Mouse (Mus musculus) E14TG2a.4 (cell line): Measurements from ENCODE around the gene Larp4b.

Experiments used
- CTCF ChIP-seq: conservative IDR thresholded peaks from 2 replicates; pipeline ENCODE4 v1.5.1; 2014; ENCODE audit warnings: low read length
- POU5F1 ChIP-seq: IDR thresholded peaks from 2 replicates; pipeline ENCODE4 v1.6.1; 2014; ENCODE audit warnings: low read length, borderline replicate concordance

DNA sequence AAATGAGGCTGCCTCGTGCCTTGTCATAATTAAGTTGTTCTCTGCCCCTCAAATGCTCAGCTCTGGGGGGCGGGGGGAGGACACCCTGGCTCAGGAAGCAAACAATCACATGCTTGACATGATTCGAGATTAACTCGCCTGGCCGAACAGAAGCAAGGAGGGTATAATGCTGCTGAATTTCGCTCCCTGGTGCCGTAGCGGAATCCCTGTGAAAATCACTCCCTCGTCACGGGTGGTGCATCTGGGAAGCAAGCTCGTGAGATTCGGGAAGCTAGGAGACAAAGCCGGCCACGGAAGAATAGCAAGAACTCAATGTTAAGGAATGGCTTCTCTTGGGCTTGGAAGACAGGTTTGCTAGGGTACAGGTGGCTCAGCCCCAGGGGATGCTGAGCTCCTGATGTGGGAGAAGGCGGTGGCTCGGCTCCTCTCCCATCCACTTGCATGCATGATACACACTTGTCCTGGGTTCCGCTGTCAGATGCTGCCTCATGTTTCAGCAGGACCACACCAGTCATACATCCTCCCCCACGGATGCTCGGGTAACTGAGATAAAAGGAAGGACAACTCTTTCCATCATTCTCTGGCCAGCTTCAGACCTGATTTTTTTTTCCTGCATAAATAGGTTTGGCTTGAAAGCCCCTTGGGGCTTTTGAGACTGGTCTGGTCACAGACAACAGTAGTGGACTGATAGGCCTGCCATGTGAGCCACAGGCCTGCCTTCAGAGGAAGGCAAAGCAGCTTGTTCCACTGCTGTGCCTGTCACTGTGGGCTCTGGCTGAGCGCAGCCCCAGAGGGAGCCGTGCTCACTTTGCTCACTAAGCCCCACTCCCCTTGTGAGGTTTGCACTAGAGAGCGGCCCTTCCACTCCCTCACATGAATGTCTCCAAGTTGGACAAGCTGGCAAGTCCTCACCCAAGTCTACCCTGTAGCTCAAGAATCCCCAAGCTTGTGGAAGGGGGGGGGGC is 94.2 kb downstream of the Larp4b start:
- TF ChIP-seq CTCF (no peak), POU5F1 (no peak)
